Mouse (Mus musculus) c-Kit-positive CD71-positive TER-119-negative erythroid progenitor cells, embryonic 14.5 days (primary cell): ENCODE results near the gene Fam162b.

ENCODE experiments used
- DNase-seq: peaks from one replicate; pipeline ENCODE4 v3.0.0-alpha.2; 2013; ENCODE audit warnings: low read depth

The Fam162b gene

DNA sequence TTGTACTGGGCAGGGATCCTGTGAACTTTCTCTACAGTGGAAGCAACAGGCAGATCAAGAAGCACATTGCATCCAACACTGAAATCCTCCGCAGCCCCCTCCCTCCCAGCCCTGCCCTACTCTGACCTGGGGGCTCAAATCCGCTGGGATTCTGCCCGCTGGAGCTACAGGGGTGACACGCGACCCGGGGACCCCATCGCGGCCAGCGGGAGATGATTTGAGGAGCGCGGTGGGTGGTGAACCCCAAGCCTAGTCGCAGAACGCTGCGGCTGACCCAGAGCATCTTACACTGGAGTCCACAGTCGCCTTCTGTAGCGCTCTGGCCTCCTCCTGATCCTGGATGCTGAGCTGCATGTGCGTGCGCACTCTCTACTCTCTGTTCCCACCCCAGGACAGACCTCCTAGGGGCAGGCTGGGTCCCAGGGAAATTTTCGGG is at the start of gene Fam162b:
Gene Fam162b (minus strand): TSS at position 379 of the 436 bp plus-strand sequence.
- DNase-seq = no peak

DNA sequence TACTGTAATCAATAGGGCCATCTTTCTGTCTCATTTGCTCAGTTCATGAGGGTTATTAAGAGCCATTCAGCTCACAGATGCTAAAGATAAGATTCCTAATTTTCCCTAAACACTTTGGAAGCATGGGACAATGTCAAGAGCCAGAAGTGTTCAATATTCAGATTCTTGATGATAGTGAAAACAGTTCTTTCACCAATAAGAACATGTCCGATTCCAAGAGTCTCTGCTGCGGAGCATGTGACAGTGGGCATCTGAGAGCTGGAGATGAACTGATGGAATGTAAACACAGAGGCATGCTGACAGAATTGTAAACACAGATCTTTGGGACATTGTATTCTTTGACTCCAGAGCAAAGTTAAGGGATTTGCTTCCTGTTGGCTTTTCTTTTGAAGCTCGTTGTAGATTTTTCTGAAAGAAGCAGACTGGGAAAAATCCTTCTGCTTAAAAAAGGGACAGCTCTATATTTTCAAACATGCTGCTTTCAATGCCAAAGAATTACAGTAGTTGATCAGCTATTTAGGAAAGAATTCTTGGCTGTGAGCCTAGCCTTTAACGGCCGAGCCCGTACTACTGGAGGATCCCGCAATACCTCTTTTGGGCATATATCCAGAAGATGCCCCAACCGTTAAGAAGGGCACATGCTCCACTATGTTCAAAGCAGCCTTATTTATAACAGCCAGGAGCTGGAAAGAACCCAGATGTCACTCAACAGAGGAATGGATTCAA is 41.3 kb upstream of the Fam162b start, which contains the start of gene Gprc6a:
Gene Gprc6a (minus strand): TSS at position 51 of the 726 bp plus-strand sequence.
- DNase-seq = no peak

DNA sequence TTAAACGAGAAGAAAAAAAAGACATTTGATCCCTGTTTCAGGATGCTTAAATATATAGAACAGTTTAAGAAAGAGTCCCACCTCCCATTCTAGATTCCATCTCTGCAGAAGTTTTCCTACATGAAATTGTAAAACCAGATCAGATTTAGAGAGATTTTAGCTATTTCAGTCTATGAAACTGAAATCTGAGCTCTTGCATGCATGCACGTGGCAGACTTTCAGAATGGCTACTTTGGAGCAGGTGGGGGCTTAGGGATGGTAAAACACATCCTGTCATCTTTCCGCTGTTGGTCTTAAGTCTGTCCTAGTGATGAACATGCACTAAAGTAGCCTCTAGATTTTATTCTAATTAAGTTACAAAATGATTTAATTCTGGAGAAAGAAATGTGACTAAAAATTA is 30.9 kb upstream of the Fam162b start:
- no peak for DNase-seq

DNA sequence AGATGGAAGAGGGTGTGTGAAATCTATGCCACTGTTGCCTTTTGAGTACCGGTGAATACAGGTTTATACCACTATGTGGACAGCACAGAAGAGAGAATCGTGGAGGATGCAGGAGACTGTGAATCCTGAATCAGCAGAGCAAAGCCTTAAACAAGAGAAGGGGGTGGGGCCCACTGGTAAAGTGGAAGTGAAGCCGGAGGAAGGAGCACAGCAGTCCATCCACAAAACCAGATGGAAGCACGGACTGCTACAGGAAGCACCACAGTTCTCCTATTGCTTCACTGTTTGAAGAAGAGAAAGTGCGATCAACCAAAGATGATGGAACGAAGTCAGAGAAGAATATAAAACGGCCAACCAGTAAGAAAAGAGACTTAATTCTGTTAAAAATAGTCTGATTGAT is 29.8 kb upstream of the Fam162b start:
- no peak for DNase-seq

DNA sequence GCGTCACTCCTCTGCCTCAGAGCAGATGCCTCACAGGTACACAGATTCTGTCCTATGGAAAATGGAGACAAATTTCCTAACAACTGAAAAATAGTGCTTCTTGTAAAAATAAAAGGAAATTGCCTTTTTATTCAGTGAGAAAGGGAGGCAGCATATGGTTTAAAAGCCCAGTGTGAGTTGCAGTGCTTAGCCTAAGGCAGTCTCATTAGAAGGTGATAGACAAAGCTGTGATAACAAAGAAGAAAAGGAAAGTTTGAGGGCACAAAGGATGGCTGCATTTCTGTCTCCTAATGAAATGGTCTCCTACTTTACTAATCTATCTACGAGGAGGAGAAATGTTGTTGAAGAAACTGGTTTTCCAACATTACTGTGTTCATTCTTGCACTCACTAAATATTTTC is 28.2 kb upstream of the Fam162b start:
- no peak for DNase-seq

DNA sequence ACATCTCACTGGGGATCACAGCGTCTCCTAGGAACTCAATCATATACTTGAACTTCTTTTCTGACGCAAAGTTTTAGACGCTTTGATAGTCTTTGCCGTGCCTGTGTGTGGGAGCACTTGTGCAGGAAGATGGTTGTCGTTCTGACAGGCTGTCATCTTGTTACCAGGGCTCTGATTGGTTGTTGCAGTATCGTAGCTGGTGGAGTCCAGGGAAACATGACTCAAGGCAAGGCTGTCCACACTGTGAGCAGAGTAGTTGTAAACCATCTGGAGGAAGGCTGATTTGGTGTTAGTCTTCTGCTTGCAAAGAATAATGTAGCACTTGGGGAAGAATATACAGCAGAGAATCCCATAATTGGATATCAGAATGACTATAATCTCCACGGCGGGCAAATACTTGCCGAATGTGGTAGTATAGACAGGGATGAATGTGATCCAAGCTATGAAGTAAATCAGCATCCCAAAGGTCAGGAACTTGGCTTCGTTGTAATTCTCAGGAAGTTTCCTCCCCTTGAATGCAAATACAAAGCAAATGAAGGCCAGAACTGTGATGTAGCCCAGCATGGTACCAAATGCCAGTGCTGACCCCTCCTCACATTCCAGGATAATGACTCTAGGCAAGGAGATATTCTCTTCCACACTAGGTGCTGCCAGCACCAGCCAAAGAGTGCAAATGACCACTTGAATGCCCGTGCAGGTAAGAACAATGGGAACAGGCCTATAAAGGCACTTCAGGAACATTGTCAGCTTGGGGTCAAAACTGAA is 24.7 kb upstream of the Fam162b start:
- DNase-seq = no peak

DNA sequence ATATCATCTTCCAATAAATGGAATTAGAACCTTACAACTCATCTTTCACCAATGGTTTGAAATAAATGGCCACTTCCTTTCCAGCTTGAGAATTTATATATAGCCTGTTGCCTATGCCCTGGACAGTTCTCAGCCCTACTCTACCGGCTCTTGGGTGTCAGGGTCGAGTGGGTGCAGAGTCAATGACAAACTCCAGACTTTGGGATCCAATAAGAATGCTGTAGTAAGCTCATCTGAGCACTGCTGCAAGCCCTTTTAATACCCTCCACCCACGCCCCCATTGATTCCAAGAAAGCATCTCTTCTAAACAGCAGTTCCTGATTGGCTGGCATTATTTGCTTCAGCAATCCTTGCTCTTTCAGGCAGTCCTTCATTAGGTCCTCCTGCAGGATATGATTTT is 23.1 kb upstream of the Fam162b start:
- no peak for DNase-seq

DNA sequence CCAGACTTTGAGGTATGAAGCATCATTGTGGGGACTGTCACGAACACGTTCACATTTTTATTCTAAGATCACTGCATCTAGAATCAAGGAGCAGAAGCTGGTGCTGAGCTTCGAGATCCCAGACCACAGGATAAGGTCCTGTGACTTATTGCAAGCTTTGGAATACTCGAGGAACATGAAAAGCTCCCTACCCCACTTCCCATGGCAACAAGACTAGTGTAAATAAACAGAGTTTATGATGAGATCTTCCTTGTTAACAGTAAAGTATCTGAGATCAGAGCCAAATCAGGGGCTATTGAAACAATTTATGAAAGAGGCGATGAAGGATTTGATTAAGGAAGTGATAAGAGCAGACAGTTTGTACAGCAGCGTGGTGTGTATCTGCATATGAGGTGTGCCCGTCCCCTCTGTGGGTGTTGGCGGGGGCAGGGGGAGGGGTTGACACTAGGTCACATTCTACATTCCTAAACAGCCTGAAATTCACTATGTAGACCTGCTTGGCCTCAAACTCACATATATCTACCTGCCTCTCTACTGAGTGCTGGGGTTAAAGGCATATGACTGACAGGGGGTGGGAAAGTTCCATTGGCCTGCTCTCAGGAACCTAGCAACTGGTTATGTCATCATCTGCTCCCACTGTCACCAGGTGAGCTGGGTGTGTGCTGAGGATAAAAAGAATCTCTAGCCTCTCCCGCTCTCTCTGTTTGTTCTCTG is 21.8 kb upstream of the Fam162b start:
- DNase-seq = no peak

DNA sequence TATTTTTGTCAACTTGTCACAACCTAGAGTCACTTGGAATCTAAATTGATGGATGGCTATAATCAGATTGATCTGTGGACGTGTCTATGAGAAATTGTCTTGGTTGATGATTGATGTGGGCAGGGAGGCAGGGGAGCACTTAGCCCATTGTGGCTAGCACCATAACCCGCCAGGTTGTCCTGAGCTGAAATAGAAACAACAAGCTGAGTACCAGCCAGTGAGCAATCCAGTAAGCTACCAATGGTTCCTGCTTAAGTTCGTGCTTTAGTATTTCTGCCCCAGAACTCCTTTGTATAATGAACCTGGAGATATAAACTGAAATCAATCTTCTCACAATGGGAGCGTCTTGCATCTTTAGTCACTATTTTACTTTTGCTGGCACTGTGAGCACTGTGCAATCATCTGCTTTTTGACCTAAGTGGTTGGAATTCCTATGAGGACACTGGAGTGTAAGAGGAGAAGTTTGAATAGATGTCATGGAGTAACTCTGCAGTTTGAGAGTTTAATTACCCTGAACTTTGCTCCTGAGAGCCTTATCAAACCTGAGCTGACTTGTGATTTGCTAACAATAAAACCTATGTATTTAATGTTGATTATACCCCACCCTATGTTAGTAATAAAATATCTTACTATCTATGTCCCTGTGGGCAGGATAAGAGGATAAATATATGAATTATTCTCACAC is 19.6 kb upstream of the Fam162b start:
- no peak for DNase-seq

DNA sequence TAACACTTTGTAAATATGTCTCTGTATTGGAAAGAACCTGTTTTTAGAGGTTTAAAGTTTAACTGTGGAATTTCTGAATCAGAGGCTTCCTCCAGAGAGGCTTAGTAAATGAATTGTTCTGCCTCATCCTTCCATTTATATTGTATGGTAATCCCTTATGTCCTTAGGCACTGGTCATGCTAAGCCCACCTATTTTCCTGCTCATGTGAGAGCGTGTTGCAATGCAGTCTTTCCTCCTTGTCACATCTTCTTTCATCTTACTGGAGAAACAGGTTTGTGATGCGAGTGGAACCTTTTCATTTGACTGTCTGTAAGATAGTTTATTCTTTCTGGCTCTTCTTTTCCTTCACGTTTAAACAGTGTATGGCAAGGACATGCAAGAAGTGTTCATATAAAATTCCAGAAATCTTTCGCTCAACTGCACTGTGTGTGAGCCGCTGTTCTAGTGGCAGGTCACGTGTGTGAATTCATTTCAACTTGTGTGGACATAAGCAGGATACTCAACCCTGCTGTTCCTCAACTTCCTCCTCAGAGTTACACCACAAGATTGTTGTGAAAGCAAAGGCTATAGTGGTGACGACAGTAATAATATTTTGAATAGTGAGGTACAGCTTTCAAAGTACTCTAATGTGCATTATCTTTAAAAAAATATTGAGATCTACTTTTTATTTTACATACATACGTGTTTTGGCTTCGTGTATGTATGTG is 6.8 kb upstream of the Fam162b start:
- DNase-seq = no peak

DNA sequence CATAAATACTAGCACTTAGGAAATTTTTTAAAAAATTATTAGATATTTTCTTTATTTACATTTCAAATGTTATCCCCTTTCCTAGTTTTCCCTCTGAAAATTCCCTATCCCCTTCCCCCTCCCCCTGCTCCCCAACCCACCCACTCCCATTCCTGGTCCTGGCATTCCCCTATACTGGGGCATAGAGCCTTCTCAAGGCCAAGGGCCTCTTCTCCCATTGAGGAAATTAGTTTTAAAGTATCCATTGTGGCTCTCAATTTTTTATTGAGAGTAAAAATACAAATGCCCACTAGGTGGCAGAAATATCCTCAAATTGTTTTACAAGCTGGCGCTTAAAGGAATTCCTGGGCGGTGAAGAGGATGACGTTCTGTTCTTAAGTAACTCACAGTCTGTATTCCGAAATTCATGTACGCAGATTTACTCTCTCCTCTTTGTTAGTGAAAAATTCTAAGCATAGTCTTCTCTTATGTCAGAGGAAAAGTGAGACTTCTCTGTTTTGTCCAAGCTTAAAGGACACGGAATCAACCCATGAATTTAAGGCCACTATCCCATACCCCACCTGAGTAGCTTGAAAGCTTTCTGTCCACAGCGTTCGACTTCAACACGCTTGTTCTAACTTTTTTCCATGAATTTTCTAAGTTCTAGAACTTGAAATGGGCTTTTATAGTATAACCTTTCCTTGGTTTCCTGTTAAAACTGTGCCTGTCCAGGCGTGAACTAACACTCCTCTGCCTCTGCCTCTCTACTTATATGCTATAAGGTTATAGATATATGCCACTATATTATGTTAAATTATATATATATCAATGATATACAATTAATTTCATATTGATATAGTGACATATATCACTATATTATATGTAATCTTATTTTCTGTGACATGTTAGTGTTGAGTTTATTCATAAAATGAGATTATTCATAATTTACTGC is 4.9 kb upstream of the Fam162b start:
- DNase-seq = peak; percentile 3

DNA sequence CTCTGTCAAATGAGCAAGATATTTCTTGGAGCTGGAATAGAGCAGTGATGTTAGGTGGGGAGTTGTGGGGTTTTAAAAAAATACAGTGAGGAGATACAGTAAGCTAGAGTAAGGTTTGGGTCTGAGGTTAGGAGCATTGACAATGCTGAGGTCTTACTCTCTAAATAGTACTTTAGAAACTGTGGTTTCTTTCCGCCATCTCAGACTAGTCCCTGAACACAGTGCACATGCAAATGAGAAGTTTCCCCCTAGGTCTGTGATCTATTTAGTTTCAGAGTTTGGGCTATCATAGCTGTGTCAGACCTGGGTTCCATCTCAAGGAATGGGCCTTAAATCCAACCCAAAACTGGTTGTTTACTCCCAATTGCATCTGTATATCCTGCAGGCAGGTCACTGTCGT is 1.3 kb upstream of the Fam162b start:
- no peak for DNase-seq

DNA sequence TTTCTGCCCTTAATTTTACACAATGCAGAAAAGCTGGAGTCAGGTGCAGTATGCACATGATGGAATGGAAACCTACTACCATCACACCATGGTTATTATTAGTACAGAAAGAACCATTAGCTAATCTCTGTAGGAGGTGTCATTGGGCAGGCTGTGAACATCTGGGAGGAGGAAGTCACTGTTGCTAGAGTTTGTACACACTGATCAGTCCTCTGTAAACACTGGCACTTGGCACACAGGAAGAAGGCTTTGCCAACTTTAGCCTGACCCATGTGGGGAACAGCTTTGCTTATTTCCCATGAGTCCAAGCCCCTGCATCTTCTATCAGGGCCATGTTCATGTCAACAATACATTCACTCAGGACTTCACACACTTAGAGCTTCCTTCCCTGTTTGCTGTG is 5.4 kb downstream of the Fam162b start:
- DNase-seq = no peak

DNA sequence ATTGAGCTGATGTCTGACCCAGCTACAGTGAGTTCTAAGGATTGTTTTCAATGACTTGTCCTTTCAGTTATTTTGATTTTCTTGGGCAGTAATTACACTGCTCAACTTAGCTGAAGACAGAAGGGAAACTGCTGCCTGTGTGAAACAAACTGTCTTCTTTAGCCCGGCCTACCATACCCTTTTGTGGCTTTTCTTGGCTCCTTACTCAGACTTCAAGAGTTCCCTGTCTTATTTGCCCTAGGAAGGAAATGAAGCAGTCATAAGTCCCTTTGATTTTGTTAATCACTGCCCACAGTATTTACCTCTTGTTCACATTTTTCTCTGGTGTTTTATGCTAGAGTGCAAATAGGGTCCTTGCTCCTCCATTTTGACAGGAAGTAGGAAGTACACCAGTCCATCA is 5.9 kb downstream of the Fam162b start:
- DNase-seq = no peak

DNA sequence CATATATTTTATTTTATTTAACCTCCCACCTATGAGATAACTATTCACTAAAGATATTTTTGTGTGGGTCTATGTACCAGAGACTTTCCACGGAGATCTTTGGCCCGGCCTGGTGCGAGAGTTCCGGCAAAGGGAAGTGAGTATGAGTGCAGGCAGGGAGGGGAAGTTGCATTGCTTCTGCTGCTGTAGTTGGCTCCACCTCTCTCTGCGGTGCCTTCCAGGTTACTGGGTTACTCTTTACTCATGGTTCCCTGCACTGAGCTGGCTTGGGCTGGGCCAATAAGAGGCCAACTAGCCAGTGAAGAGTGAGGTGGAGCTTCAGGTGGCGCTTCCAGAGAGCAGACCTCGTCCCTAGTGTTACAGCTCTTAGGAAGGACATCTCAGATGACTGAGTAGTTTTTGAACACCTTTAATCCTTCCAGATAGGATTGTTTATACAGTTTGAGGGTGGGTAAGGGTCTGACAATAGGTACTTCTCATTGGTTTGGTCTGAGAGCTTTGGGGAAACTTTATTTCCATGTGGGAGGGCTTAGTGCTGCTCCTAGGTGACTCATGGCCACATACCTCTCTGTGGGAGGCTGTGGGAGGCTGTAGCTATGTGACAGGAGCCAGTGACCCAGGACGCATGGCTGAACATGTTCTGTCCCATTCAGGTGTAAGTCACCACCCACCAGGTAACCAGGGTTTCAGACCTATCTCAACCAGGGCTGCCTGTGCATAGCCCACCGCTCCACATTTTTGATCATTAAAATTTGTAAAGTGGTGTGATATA is 18.9 kb downstream of the Fam162b start:
- DNase-seq = no peak

DNA sequence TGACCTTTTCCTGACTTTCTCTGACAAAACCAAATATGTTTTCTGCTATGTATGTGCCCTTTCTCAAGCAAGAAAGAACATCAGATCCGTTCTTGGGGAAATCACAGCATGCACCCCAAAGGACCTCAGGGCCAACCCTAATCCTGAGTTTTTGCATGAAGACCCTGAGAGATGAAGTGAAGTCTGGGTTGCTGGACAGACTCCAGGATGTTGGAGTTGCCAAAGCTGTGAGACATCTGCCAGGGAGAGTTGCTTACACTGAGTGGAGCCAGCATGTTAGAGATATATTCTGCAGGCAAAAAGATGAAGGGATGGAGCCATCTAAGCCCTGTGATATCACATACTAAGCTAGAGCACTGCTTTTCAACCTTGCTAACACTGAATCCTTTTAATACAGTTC is 34.3 kb downstream of the Fam162b start:
- no peak for DNase-seq

DNA sequence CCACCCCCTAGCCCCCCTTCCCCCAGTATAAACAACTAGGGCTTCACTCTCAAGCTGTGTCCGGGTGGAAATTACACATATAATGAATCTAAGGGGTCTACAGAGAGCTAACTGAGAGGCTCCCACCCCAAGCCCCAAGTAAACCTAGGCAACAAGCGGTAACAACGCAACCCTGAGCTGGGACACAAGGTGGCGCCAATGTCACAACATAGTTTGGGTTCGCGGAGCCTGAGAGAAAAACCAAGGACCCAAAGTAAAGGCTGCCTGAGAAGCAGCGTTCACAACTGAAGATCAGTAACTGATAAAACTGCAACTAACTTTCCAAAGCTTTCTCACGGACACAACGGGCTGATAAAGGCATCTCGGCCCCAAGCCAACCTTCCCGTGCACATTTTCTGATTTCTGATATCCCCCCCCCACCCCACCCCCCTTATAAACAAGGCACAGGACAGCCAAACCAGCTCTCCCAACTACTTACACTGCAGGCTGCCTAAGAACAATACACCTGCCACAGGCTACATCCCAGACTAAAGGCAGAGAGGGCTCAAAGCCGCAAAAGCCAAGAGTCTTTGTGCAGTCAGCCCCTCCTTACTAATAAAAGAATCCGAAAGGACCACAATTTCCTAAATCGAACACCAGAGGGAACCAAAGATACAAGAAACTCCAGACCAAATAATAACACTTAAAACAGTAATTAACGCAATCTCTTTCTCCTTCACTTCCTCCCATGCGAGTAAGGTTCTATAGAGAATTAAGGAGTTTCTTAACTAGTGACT is 36.8 kb downstream of the Fam162b start:
- peak; percentile 34 for DNase-seq
